Mouse (Mus musculus) subcutaneous adipose tissue, adult 2 months (tissue): ENCODE measurements around the gene Herc1. TPM values are rescaled to one million over a fixed set of nuclear protein-coding genes. Genes with fewer than 3 reads are reported as not detected.

Experiments
- polyA plus RNA-seq: library from polyadenylated mRNA; depleted of rRNA; stranded (reverse); fragments of >200 nt; gene quantifications from 2 replicates; pipeline ENCODE4 v1.2.3, GENCODE M21; 2012; ENCODE audit warnings: low replicate concordance; rRNA removed

Herc1 gene
- polyA plus RNA-seq = 14.2 and 20.3 TPM in 2 replicates

DNA sequence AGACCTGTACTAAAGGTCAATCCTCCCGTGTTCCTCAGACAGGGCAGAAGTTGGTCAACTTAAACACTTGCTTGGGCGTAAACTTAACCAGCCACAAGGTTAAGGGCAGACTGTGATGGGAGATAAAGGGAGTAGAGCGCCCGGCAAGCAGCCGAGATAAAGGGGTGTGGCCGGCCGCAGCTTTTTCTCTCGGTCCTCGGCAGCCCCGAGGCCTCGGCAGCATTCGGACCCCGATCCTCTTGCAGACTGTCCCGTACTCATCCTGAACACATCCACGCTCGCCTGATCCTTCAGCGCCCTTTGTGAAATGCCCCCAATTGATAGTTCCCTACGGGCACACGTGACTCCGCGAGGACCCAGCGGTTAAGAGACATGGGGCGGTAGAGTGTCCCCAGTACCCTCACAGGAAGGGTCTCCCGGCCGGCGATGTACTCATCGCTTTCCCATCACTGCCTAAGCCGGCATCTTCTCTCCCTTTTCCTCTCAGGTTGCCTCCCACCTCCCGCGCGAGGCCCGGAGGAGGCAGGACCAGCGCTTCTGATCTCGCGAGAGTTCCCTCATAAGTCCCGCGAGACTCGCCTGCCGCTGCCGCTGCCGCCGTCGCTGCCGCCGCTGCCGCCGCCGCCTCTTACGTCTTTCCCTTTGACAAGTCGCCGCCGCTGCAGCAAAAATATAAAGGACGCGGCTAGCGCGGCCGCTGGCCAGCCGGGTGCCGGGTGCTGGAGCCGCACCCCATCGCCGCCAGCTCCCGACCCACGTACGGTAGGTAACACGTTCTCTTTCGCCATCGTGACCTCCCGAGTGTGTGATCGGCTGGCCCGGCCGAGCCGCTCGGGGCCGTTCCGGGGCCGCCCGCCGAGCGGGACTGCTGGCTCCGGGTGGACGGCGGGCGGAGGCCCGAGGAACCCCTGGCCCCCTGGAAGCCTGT lies at the start of gene Herc1:
Herc1 (plus strand) TSS at position 591 of the 928 bp plus-strand sequence.

DNA sequence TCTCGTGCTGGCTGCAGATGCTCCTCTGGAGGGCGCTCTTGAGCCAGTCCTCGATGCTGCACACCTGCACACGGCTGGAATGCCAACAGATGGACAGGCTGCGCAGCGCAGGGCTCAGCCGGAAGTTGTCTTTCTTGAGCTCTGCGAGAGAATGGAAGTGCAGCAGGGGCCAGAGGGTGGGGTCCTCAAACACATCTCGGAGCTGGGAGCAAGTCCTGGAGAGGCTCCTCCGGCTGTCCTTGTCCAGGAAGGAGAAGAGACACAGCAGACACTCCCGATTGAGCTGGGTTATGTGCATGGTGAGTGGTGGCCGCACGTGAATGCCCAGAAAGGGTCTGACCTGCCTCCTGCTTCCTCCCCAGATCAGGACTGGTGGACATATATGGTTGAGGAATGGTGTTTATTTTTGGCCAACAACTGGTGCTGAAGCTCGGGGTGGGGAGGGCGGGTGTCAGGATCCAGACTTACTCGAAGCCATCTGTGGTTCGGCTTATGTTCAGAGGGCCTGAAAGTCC lies 164.1 kb downstream of the Herc1 start, which contains the start of gene Fbxl22:
Fbxl22 (minus strand) TSS at position 338 of the 515 bp plus-strand sequence.

Other genes starting within 250 kb of the Herc1 start
- gene Snx1, start 223.9 kb upstream of the Herc1 start, polyA plus RNA-seq = 52.9 and 78.0 TPM in 2 replicates
- 16.5 and 17.4 TPM in 2 replicates for gene Ciao2a, start 223.8 kb upstream of the Herc1 start, polyA plus RNA-seq
- 9.2 and 11.8 TPM in 2 replicates for gene Dapk2, start 192.2 kb upstream of the Herc1 start, polyA plus RNA-seq
- gene Fbxl22, start 164.1 kb downstream of the Herc1 start, polyA plus RNA-seq = 1.8 and 33.2 TPM in 2 replicates
- gene Usp3, start 242.7 kb downstream of the Herc1 start, polyA plus RNA-seq = 10.6 and 17.5 TPM in 2 replicates